Mouse (Mus musculus): ENCODE data around the gene Bsn. TPM values are rescaled to one million over a fixed set of nuclear protein-coding genes. Genes with fewer than 3 reads are reported as not detected.

Gene Bsn
- polyA plus RNA-seq, 1 experiment from 2014 or later, result 4.4 TPM

GRCm38 (mm10) chr9:108169751-108170150 lies 20.4 kb downstream of the Bsn start:
- H3K27ac ChIP-seq (ENCODE audit: low read depth, low read length), result no peak overlapping the region
- H3K9me3 ChIP-seq (ENCODE audit: control insufficient read depth, low read length), result no peaks in the 10 kb centered on the region
- H3K9ac ChIP-seq (ENCODE audit: low read depth, low read length), result no peak overlapping the region
- DNase-seq (ENCODE audit: low spot score) (no peak), ATAC-seq (ENCODE audit: low FRiP score) (no peak)
- H3K27me3 ChIP-seq (ENCODE audit: control insufficient read depth, insufficient read depth, low read length), result no peaks in the 10 kb centered on the region
- no peaks in the 10 kb centered on the region for H3K4me1 ChIP-seq (replicated peaks; ENCODE audit: control insufficient read depth, insufficient read depth, low read length)
- no peaks in the 10 kb centered on the region for H3K36me3 ChIP-seq (ENCODE audit: control insufficient read depth, insufficient read depth, low read length)
- 82% methylated on average over 10 of the region's 10 CpGs for WGBS
- no peak overlapping the region; the same call in 1 of the 2 replicates for H3K4me2 ChIP-seq (replicated peaks; ENCODE audit: low read depth, low read length)
- H3K4me3 ChIP-seq (ENCODE audit: low read depth, low read length), result no peak overlapping the region

DNA sequence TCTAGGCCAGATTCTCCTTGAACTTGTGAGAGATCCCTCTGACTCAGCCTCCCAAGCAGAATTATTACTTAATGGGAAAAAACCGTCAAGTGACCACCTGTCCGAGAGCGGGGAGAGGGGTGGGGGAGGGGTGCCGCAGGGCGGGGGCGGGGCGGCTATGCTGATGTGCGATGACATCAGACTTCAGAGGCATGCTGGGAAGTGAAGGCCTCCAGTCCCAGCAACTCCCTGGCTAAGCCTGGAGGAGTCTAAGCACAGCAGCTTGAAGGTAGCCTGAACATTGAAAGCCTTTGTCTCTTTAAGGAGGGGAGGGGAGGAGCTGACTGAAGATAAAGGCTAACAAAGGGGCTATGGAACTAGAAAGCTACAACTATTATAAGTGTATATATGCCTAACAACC lies 25.0 kb downstream of the Bsn start:
- 22% methylated on average over 8 of the region's 8 CpGs for WGBS
- DNase-seq (ENCODE audit: low spot score) (no peak), ATAC-seq (ENCODE audit: low FRiP score) (no peak)
- Histone ChIP-seq H3K27ac (ENCODE audit: low read depth, low read length) (no peak overlapping the region), H3K9ac (ENCODE audit: low read depth, low read length) (no peak overlapping the region), H3K4me1 (replicated peaks; ENCODE audit: control insufficient read depth, insufficient read depth, low read length) (no peaks in the 10 kb centered on the region), H3K4me2 (replicated peaks; ENCODE audit: low read depth, low read length) (no peak overlapping the region), H3K9me3 (ENCODE audit: control insufficient read depth, low read length) (no peaks in the 10 kb centered on the region), H3K36me3 (ENCODE audit: control insufficient read depth, insufficient read depth, low read length) (no peaks in the 10 kb centered on the region), H3K4me3 (ENCODE audit: low read depth, low read length) (no peak overlapping the region), H3K27me3 (ENCODE audit: control insufficient read depth, insufficient read depth, low read length) (no peaks in the 10 kb centered on the region)

DNA sequence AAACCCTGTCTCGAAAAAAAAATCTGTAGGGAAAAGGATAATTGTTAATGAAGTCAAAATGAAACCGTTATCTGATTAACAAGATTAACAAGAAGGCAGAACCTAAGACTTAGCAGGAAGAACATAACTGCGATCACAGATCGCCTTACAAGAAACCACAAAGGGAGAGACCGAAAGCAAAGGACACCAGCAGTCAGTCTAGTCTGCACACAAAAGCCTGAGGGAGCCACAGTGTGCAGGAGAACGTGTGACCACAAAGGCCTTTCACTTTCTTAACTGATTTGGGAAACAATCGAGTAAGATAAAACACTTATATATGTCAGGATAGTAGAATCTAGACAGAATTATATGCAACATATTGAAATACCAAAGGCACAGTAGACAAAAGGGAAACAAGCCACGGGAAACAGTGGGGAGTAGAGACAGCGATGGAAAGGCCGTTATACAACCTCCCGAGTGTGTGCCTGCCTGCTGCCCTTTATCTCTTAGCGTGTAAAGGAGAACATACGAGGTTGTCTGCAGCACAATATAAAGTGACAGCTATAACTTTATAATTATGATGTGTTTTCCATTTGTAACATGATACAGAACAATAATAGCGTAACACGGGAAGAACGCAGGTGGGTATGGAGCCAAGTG lies 26.4 kb downstream of the Bsn start:
- Histone ChIP-seq H3K4me1 (replicated peaks; ENCODE audit: control insufficient read depth, insufficient read depth, low read length) (no peaks in the 10 kb centered on the region), H3K36me3 (ENCODE audit: control insufficient read depth, insufficient read depth, low read length) (no peaks in the 10 kb centered on the region), H3K27ac (ENCODE audit: low read depth, low read length) (no peak overlapping the region), H3K4me3 (ENCODE audit: low read depth, low read length) (no peak overlapping the region), H3K9ac (ENCODE audit: low read depth, low read length) (no peak overlapping the region), H3K9me3 (ENCODE audit: control insufficient read depth, low read length) (no peaks in the 10 kb centered on the region), H3K27me3 (ENCODE audit: control insufficient read depth, insufficient read depth, low read length) (no peaks in the 10 kb centered on the region), H3K4me2 (replicated peaks; ENCODE audit: low read depth, low read length) (no peak overlapping the region)
- DNase-seq (ENCODE audit: low spot score) (no peak), ATAC-seq (ENCODE audit: low FRiP score) (no peak)
- whole genome bisulfite sequencing, result 83% methylated on average over 16 of the region's 16 CpGs

GRCm38 (mm10) chr9:108157891-108158290 lies 32.3 kb downstream of the Bsn start:
- 82% methylated on average over 7 of the region's 7 CpGs for WGBS
- DNase-seq (ENCODE audit: low spot score), result no peak
- H3K27me3 ChIP-seq (ENCODE audit: control insufficient read depth, insufficient read depth, low read length), result no peaks in the 10 kb centered on the region
- no peak overlapping the region for H3K27ac ChIP-seq (ENCODE audit: low read depth, low read length)
- H3K4me1 ChIP-seq (replicated peaks; ENCODE audit: control insufficient read depth, insufficient read depth, low read length), result no peaks in the 10 kb centered on the region
- H3K4me2 ChIP-seq (replicated peaks; ENCODE audit: low read depth, low read length), result no peak overlapping the region
- H3K9ac ChIP-seq (ENCODE audit: low read depth, low read length), result no peak overlapping the region
- no peak for ATAC-seq (ENCODE audit: low FRiP score)
- no peaks in the 10 kb centered on the region for H3K9me3 ChIP-seq (ENCODE audit: control insufficient read depth, low read length)
- H3K4me3 ChIP-seq (ENCODE audit: low read depth, low read length), result no peak overlapping the region
- H3K36me3 ChIP-seq (ENCODE audit: control insufficient read depth, insufficient read depth, low read length), result no peaks in the 10 kb centered on the region

DNA sequence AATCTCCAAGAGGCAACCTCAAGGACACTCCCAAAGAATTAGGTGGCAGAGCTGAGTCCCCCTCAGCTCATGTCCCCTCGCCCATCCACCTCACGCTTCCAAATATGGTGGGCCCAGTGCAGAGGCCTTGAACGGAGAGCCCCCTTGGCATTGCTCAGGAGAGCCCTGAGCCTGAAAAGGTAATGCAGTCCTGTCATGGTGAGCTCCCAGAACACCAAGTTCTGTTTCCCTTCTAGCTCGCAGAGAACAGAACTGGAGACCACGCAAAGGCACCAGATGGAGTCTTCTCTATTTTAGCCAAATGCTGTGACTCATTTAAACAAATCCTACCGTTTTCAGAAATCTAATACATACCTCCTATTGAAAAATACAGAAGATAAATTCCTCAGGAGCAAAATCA lies 32.7 kb downstream of the Bsn start:
- no peaks in the 10 kb centered on the region for H3K27me3 ChIP-seq (ENCODE audit: control insufficient read depth, insufficient read depth, low read length)
- no peak overlapping the region for H3K4me3 ChIP-seq (ENCODE audit: low read depth, low read length)
- DNase-seq (ENCODE audit: low spot score) (no peak), ATAC-seq (ENCODE audit: low FRiP score) (no peak)
- WGBS, result 88% methylated on average over 6 of the region's 6 CpGs
- no peaks in the 10 kb centered on the region for H3K9me3 ChIP-seq (ENCODE audit: control insufficient read depth, low read length)
- H3K36me3 ChIP-seq (ENCODE audit: control insufficient read depth, insufficient read depth, low read length), result no peaks in the 10 kb centered on the region
- no peak overlapping the region for H3K27ac ChIP-seq (ENCODE audit: low read depth, low read length)
- no peak overlapping the region for H3K4me2 ChIP-seq (replicated peaks; ENCODE audit: low read depth, low read length)
- H3K4me1 ChIP-seq (replicated peaks; ENCODE audit: control insufficient read depth, insufficient read depth, low read length), result no peaks in the 10 kb centered on the region
- no peak overlapping the region for H3K9ac ChIP-seq (ENCODE audit: low read depth, low read length)

GRCm38 (mm10) chr9:108156786-108157185 lies 33.4 kb downstream of the Bsn start:
- H3K9ac ChIP-seq (ENCODE audit: low read depth, low read length), result no peak overlapping the region
- no peaks in the 10 kb centered on the region for H3K4me1 ChIP-seq (replicated peaks; ENCODE audit: control insufficient read depth, insufficient read depth, low read length)
- no peaks in the 10 kb centered on the region for H3K27me3 ChIP-seq (ENCODE audit: control insufficient read depth, insufficient read depth, low read length)
- H3K27ac ChIP-seq (ENCODE audit: low read depth, low read length), result no peak overlapping the region
- no peaks in the 10 kb centered on the region for H3K9me3 ChIP-seq (ENCODE audit: control insufficient read depth, low read length)
- no peak for ATAC-seq (ENCODE audit: low FRiP score)
- 98% methylated on average over 5 of the region's 5 CpGs for WGBS
- H3K4me3 ChIP-seq (ENCODE audit: low read depth, low read length), result no peak overlapping the region
- H3K36me3 ChIP-seq (ENCODE audit: control insufficient read depth, insufficient read depth, low read length), result no peaks in the 10 kb centered on the region
- no peak overlapping the region for H3K4me2 ChIP-seq (replicated peaks; ENCODE audit: low read depth, low read length)
- DNase-seq (ENCODE audit: low spot score), result no peak

- Histone ChIP-seq H3K27me3 (ENCODE audit: control insufficient read depth, insufficient read depth, low read length) (no peaks in the 10 kb centered on the region), H3K4me3 (ENCODE audit: low read depth, low read length) (no peak overlapping the region), H3K27ac (ENCODE audit: low read depth, low read length) (no peak overlapping the region), H3K9me3 (ENCODE audit: control insufficient read depth, low read length) (no peaks in the 10 kb centered on the region), H3K9ac (ENCODE audit: low read depth, low read length) (no peak overlapping the region), H3K4me1 (replicated peaks; ENCODE audit: control insufficient read depth, insufficient read depth, low read length) (no peaks in the 10 kb centered on the region), H3K4me2 (replicated peaks; ENCODE audit: low read depth, low read length) (no peak overlapping the region), H3K36me3 (ENCODE audit: control insufficient read depth, insufficient read depth, low read length) (no peaks in the 10 kb centered on the region)
- no peak for DNase-seq (ENCODE audit: low spot score)
- 92% methylated on average over 12 of the region's 12 CpGs for WGBS
- ATAC-seq (ENCODE audit: low FRiP score), result no peak
These were observed 35.4 kb downstream of the Bsn start for GRCm38 (mm10) chr9:108154814-108155213.

DNA sequence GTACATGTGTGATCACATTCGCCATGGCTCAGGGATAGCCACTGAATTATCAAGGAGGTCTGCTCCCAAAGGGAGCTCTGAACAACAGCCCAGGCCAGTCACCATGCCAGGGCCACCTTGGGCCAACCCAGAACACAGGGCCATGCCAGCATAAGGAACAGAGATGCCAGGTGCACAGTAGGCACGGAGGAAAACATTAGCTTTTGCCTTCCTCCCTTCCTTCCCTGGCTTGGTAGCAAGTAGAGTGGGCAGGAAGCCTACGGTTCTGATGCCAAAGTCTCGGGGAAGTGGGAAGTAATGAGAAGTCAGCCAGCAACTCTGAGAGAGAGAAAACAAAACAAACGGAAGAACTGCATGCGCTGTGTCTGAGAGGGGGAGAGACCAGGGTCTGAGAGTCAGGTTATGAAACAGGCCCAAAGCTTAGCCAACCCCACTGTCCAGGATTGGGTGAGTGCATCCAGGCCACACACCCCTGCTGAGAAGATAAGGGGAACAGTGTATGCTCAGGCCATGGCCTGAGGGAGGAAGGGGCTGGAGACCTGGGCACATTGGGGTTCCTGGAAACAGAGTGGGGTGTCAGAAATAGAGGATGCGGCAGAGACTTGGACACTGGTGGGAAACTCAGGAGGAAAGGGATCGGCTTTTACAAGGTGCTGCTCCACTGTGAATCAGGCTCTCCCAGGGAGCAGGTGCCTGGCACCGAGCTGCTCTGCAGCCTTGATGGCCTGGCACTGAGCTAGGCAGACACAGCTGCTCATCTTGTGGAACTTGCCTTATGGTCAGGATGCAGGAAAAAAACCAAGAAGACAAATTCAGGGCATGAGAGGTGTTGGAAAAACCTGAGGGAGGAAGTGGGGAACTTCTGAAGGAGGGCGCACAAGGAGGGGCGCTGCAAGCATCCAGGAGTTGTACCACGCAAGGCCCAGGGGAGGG lies 36.4 kb downstream of the Bsn start:
- no peak overlapping the region for H3K4me3 ChIP-seq (ENCODE audit: low read depth, low read length)
- no peak for DNase-seq (ENCODE audit: low spot score)
- no peaks in the 10 kb centered on the region for H3K27me3 ChIP-seq (ENCODE audit: control insufficient read depth, insufficient read depth, low read length)
- no peak overlapping the region for H3K9ac ChIP-seq (ENCODE audit: low read depth, low read length)
- WGBS, result 90% methylated on average over 12 of the region's 12 CpGs
- no peaks in the 10 kb centered on the region for H3K4me1 ChIP-seq (replicated peaks; ENCODE audit: control insufficient read depth, insufficient read depth, low read length)
- no peak overlapping the region for H3K27ac ChIP-seq (ENCODE audit: low read depth, low read length)
- no peaks in the 10 kb centered on the region for H3K9me3 ChIP-seq (ENCODE audit: control insufficient read depth, low read length)
- ATAC-seq (ENCODE audit: low FRiP score), result no peak
- no peaks in the 10 kb centered on the region for H3K36me3 ChIP-seq (ENCODE audit: control insufficient read depth, insufficient read depth, low read length)
- H3K4me2 ChIP-seq (replicated peaks; ENCODE audit: low read depth, low read length), result no peak overlapping the region

- no peak for DNase-seq (ENCODE audit: low spot score)
- Histone ChIP-seq H3K9me3 (ENCODE audit: control insufficient read depth, low read length) (no peaks in the 10 kb centered on the region), H3K27me3 (ENCODE audit: control insufficient read depth, insufficient read depth, low read length) (no peaks in the 10 kb centered on the region), H3K9ac (ENCODE audit: low read depth, low read length) (no peak overlapping the region), H3K4me3 (ENCODE audit: low read depth, low read length) (no peak overlapping the region), H3K27ac (ENCODE audit: low read depth, low read length) (no peak overlapping the region), H3K36me3 (ENCODE audit: control insufficient read depth, insufficient read depth, low read length) (no peaks in the 10 kb centered on the region), H3K4me2 (replicated peaks; ENCODE audit: low read depth, low read length) (no peak overlapping the region), H3K4me1 (replicated peaks; ENCODE audit: control insufficient read depth, insufficient read depth, low read length) (no peaks in the 10 kb centered on the region)
- no peak for ATAC-seq (ENCODE audit: low FRiP score)
- 68% methylated on average over 1 of the region's 1 CpGs for WGBS
These were observed 39.7 kb downstream of the Bsn start for GRCm38 (mm10) chr9:108150486-108150885.
